Mouse (Mus musculus) adrenal gland, adult 2 months (tissue): Measurements from ENCODE around the gene Gm26657. TPM values are rescaled to one million over a fixed set of nuclear protein-coding genes. Genes with fewer than 3 reads are reported as not detected.

Experiments
- DNase-seq: peaks from one replicate; pipeline ENCODE4 v3.0.0; 2021
- long read RNA-seq: library from polyadenylated mRNA; stranded (forward); transcript quantifications from one replicate; pipeline ENCODE4 v2.0.0, GENCODE M21; 2021
- polyA plus RNA-seq: library from polyadenylated mRNA; depleted of rRNA; stranded (reverse); fragments of >200 nt; gene quantifications from 2 replicates; pipeline ENCODE4 v1.2.3, GENCODE M21; 2012; rRNA removed
- total RNA-seq, 2 experiments: library from RNA; stranded (reverse); gene quantifications; 2 replicates each; pipeline ENCODE4 v1.2.3; 2021

Gm26657 gene
- not detected for total RNA-seq
- polyA plus RNA-seq, result not detected in 2 replicates
- long read RNA-seq, result 0 reads

DNA sequence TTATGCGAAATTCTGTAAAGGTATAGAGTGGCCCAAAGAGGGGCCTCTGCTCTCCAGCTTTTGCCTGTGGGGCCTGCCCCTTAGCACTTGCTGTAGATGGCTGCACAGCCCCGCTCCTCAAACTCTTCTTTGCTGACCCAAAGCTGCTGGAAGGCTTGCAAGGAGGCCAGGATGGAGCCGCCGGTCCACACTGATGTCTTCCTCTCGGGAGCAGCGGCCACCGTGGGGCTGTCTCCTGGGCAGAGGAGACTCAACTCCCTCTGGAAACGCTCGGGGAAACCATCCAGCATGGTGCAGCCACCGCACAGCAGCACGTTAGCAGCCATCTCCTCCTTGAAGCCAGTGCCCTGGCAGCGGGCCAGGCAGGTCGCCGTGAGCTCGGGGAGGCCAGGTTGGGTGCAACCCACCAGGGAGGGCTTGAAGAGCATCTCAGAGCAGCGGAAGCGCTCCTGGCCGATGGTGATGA, at the start of gene Gm26657:
Gene Gm26657, plus strand, starts transcription at position 51 of the 466 bp plus-strand sequence.
- no peak for DNase-seq

DNA sequence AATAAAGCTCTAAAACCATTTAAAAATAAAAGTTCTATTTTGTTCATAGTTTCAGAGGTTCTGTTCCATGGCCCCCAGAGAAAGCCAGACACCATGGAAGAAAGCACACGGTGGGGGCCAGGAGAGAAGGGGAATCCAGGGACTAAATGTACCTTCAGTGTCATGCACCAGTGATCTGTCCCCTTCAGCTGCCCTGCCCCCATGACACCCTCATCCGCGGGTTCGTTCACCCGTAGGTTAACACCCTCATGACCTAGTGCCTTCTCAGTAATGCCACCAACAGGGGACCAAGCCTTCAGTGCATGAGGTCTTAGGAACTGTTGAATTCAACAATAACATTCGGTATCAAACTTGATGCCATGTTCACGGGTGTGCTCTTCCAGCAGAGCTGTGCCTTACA, 43.5 kb upstream of the Gm26657 start:
- no peak for DNase-seq

GRCm38 (mm10) chr4:56698671-56699070, 41.2 kb upstream of the Gm26657 start:
- no peak for DNase-seq

DNA sequence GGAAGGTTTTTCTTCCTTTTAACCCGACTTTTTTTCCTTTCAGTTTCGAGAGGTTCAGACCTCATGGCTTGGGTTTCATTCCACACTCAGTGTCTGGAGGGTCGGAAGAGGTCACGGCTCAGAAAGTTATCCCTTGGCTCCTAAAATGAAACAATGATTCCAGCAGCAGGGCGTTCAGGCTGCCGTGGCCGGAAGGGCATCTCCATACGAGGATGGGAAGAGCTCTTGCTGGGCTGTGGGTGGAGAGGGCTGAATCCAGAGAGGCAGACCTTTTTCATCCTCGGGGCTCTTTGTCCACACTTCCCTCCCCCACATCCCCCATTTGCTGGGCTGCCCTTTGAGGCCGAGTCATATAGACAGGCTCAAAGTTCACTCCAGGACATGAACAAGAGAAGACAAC, 37.6 kb upstream of the Gm26657 start:
- no peak for DNase-seq

GRCm38 (mm10) chr4:56713155-56713554, 26.7 kb upstream of the Gm26657 start:
- no peak for DNase-seq

- peak; percentile 66 for DNase-seq
Observed at GRCm38 (mm10) chr4:56716801-56717200, 23.1 kb upstream of the Gm26657 start.

DNA sequence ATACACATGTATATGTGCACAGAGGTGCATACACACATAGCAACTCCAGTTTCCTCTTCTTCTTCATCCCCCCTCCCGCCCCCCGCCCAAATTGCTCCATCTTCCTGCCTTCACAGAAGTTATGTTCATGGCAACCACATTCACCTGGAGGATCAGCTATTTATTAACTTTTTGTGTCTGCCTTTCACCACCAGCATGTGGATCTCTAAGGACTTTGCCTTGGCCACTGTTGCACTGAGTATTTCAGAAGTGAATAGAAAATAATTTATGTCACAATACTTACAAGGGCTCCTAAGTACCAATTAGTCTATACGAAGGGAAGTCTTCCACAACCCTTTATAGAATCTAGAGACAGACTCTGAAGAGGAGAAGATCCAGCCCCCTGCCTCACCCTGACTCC, 21.9 kb upstream of the Gm26657 start:
- DNase-seq, result no peak

- no peak for DNase-seq
Observed at GRCm38 (mm10) chr4:56718573-56719442, 21.1 kb upstream of the Gm26657 start.

DNA sequence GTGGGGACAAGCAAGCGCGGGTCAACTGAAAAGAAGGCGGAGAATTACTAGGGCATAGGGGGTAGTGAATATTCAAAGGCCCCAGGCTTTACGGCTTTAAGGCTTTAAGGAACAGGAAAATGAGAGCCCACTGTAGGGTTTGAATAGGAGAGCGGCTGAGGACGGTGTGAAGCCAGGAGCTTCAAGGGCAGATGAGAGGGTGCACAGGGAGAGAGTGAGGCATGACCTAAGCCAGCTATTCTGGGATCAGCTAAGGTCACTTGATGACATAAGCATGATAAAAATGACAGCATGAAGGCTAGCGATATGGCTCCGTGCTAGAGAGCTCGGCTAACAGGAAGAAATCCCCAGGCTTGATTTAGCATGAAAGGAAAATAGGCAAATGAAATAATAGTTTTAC, 20.4 kb upstream of the Gm26657 start:
- DNase-seq, result peak; percentile 49

GRCm38 (mm10) chr4:56720403-56720802, 19.5 kb upstream of the Gm26657 start:
- DNase-seq, result no peak

GRCm38 (mm10) chr4:56721469-56721868, 18.4 kb upstream of the Gm26657 start:
- peak; percentile 15 for DNase-seq

DNA sequence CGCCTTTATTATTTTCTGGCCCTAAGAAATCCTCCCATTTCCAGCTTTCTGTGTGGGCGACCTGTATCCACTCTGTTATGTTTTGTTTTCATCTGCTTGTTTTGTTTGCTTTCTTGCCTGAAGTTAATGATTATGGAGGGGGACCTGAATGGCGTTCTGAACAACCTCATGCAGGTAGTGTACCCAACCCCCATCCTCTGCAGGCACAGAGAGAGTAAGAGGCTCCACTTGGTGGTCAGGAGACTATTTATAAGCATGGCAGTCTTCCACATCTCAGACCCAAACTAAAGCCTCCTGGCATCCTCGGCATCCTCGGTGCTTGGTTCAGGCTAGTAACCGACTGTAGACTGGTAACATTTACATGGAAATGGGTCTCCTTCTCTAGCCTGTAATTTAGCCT, 17.5 kb upstream of the Gm26657 start:
- no peak for DNase-seq

DNA sequence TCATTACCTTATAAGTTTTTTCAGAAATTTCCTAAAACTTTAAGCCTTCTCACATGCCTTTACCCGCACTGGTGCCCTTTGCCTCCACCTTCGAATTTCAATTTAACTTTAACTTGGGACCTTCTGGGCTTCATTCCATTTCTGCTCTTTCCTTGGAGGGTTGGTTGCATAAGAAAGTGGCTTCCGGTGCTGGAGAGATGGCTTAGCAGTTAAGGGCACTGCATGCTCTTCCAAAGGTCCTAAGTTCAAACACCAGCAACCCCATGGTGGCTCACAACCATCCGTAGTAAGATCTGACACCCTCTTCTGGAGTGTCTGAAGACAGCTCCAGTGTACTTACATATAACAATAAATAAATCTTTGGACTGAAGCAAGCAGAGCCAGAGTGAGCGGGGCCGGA, 16.6 kb upstream of the Gm26657 start:
- no peak for DNase-seq

DNA sequence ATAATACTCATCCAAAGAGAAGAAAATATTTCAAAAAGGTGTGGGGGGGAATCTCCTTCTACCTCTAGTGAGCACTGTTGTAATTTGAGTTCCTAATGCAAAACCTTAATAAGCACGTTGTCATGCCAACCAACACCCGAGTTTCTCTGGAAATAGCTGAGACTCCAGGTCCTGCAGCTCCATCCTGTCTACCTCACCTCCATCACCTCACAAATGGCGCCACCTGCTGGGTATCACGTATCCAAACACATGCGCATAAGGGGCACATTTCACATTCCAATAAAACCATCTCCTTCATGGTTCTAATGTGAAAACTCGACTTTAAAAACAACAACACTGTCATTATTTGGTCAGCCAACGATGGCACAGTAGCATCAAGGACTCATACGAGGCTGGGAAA, 14.0 kb upstream of the Gm26657 start:
- DNase-seq, result no peak

DNA sequence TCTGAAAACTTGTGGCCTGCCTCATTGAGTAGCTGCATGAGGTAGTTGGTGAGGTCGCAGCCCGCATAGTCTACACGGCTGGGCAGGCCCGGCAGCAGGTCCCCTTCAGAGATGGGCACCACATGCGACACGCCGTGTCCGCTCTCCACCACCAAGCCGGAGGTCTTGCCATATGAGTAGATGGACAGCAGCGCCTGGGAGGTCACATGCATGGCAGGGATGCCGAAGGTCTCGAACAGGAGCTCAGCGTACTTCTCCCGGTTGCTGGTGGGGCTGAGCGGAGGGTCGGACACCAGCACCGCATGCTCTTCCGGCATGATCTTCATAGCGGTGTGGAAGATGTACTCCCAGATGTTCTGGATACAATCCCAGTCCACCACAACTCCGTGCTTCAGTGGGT, 741 bp downstream of the Gm26657 start:
- DNase-seq, result no peak

DNA sequence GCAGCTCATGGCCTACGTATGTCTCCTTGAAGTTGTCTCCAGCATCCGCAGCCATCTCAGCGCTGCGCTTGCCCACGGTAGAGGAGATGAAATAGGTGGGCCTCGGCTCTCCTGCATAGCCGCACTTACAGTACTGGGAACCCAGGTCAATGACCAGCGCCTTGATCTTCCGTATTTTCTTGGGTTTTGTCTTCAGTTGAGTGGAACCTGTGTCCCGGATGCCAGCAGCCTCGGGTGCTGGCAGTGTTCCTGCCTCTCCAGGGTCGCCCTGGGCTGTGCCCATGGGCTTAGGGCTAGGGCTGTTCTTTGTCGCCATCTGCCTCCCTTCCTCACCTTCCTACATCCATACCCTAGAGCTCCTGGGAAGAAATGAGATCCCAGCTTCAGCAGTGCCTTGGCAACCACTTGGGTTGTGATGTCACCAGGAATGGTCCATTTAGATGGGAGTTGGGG, 1.2 kb downstream of the Gm26657 start, which contains the start of gene Actl7b:
Gene Actl7b, minus strand, starts transcription at position 403 of the 453 bp plus-strand sequence.
- no peak for DNase-seq

DNA sequence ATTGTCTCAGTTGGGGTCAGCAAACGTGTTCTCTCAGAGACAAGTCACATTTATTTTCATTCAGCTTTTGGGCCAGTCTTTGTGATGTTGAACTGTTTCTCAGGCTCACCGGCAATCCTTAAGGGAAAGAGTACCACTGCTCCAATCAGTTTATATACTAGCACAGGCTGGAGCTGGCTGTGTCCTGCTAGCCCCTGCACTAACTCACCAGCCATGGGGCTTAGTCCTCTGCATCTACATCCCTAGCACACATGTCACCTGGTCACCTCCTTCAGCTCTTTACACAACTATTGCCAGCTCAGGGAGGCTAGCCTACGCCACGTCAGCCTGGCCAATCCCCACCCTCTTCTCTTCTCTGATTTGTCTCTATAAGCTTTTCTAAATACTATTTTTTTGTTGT, 2.8 kb downstream of the Gm26657 start:
- no peak for DNase-seq

GRCm38 (mm10) chr4:56743363-56744195, 3.7 kb downstream of the Gm26657 start, which contains the start of gene Actl7a:
Gene Actl7a, plus strand, starts transcription at chr4:56743413.
- no peak for DNase-seq

- DNase-seq, result no peak
Observed at GRCm38 (mm10) chr4:56746345-56746744, 6.5 kb downstream of the Gm26657 start.

GRCm38 (mm10) chr4:56747456-56747855, 7.6 kb downstream of the Gm26657 start:
- no peak for DNase-seq

GRCm38 (mm10) chr4:56756021-56756420, 16.2 kb downstream of the Gm26657 start:
- no peak for DNase-seq

- no peak for DNase-seq
Observed at GRCm38 (mm10) chr4:56756966-56757600, 17.2 kb downstream of the Gm26657 start.
